Mouse (Mus musculus): ENCODE measurements around the gene Agbl5.

DNA sequence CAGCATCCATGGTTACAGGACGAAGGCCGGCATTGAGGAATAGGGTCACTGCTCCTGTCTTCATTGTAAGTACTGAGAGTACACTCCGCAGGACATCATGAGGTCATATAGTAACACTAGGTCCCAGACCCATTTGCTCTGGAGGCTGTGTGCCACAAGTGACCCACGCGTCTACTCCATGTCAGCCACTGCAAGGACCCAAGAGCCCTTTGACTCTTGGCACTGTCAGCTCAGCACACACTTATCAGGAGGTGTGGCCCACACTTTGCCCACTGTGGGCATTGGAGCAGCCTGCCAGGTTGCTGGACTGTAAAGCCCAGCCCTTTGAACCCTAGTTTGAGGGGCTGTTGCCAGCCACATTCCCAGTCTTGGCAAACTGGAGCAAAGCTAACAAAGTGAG lies 36.7 kb downstream of the Agbl5 start:
- TF ChIP-seq CTCF (IDR thresholded peaks at IDR 0.05; ENCODE audit: borderline replicate concordance, extremely low read depth, insufficient read depth, insufficient read length) (no peak), POLR2A (IDR thresholded peaks at IDR 0.05; ENCODE audit: borderline replicate concordance, extremely low read depth, insufficient read depth, insufficient read length, poor library complexity, severe bottlenecking) (no peak)
